In the genomic region with DNA sequence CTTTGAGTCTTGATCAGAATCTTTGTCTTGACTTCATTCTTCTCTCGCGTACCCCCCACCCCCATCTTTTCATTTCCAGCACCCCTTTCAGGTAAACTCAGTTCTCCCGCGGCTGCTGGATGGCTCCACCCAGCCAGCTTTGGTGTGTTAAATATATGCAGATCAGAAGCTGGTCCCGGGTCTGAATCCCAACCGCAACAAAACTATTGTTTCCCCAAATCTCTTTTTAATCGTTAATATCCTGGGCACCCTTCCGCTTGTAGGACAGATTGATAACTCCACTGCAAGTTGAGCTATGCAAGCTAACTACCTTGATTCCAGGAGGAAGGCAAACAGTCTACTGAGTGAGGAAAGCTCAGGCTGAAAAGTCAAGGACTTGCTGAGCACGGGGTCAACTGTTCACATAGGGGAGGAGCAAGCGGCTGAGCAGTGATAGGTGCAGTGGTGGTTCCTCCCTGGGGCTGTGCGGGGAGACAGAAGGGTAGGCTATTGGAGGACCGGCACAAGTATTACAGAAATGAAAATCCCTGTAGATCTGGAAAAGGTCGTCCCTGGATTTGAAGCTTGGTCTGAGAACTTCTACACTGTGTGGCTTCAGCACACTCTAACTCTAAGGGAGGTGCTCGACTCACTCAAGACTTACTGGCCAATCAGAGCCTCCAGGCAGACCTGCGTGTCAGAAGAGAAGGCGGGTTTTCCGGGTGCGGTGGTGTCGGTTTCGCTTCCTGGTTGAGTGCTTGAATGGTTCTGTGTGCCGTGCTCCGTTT, we compare ENCODE assay signal across 8 mouse cellular contexts. TPM values are rescaled to one million over a fixed set of nuclear protein-coding genes. Genes with fewer than 3 reads are reported as not detected.
DNase-seq lines count a peak whose midpoint lies in the region; ATAC-seq and TF ChIP-seq lines count a peak whose summit lies in the region.

TSS of gene B230307C23Rik (plus strand) at position 700 of the 767 bp plus-strand sequence.

- in situ Hi-C loops in ES-E14 (cut with MboI; ENCODE audit: low sequenced_read_pairs in 2 of 2, unreplicated experiment in 2 of 2) = no loop called here

- H3K27me3 ChIP-seq in forebrain, embryonic 15.5 days = no peaks in the 10 kb centered on the region

- peak; percentile 82 for DNase-seq in ES-E14 (ENCODE audit: low read depth, low spot score)
- DNase-seq in cerebellum, adult 11-12 months = peak; percentile 77
- peak; percentile 78 for DNase-seq in heart, postnatal 25 days (ENCODE audit: low spot score)
- peak; percentile 84 to 92 for DNase-seq in layer of hippocampus, adult 18-20 months (ENCODE audit: low spot score in 2 of 2)
- DNase-seq in lung, adult 2 months = peak; percentile 82
- DNase-seq in thymus, adult 18-20 months = peak; percentile 79 to 82

- H3K9me3 ChIP-seq in ES-E14 (ENCODE audit: control insufficient read depth, insufficient read depth, low read depth, low read length) = no peaks in the 10 kb centered on the region
- no peaks in the 10 kb centered on the region for H3K9me3 ChIP-seq in forebrain, embryonic 15.5 days

- TF ChIP-seq CTCF in lung, adult 2 months (IDR thresholded peaks at IDR 0.05; ENCODE audit: insufficient read depth, low read length) = no peak

- TF ChIP-seq POLR2A in lung, adult 2 months (IDR thresholded peaks at IDR 0.05; ENCODE audit: borderline replicate concordance, extremely low read depth, low read depth, low read length) = peak; percentile 61; the same call in 1 of the 2 replicates

- 1% methylated on average over 22 of the region's 22 CpGs for WGBS in forebrain, embryonic 15.5 days
- 2% methylated on average over 22 of the region's 22 CpGs for WGBS in lung, adult 2 months

- H3K9ac ChIP-seq in ES-E14 (ENCODE audit: insufficient read depth, low read depth, low read length, poor library complexity, severe bottlenecking) = peak within 1 kb of the TSS; percentile 79
- peak within 1 kb of the TSS; percentile 51 for H3K9ac ChIP-seq in forebrain, embryonic 15.5 days (replicated peaks)

- H3K4me1 ChIP-seq in ES-E14 (ENCODE audit: control insufficient read depth in 2 of 2, insufficient read depth in 2 of 2, low read length in 2 of 2, poor library complexity in 1 of 2) = peaks cover 4 to 11% of the 10 kb centered on the region in 2 experiments; a peak in 2 of 4 replicates
- peaks cover 15% of the 10 kb centered on the region for H3K4me1 ChIP-seq in forebrain, embryonic 15.5 days
- peaks cover 2% of the 10 kb centered on the region; the same call in 1 of the 2 replicates for H3K4me1 ChIP-seq in lung, adult 2 months (ENCODE audit: control insufficient read depth, insufficient read depth, low read length)

- intact Hi-C loops in heart, postnatal 25 days (cut with DNase I) = loop anchor here (5.0 to 10.0 kb wide), 3 partner anchors 34 to 142 kb away; partner anchors contain the start of genes C2cd2, Prdm15 and Zbtb21

- peak; percentile 100 for ATAC-seq in forebrain, embryonic 15.5 days (replicated peaks)
- peak; percentile 99 for ATAC-seq in neutrophil, adult 5-6 weeks (ENCODE audit: extremely low read depth, insufficient number of reproducible peaks, low FRiP score, poor library complexity, severe bottlenecking)

- H3K4me3 ChIP-seq in ES-E14 (ENCODE audit: insufficient read depth in 1 of 2, low read depth in 1 of 2, low read length in 2 of 2, poor library complexity in 1 of 2, severe bottlenecking in 1 of 2) = peak within 1 kb of the TSS; percentile 82 to 83
- peak within 1 kb of the TSS; percentile 55 for H3K4me3 ChIP-seq in forebrain, embryonic 15.5 days
- peak within 1 kb of the TSS; percentile 78 for H3K4me3 ChIP-seq in lung, adult 2 months (replicated peaks; ENCODE audit: extremely low read depth, low read depth, low read length)

- peak within 1 kb of the TSS; percentile 80 for H3K4me2 ChIP-seq in forebrain, embryonic 15.5 days (replicated peaks)

- H3K27ac ChIP-seq in ES-E14 (ENCODE audit: insufficient read depth, low read depth, low read length, poor library complexity, severe bottlenecking) = peak within 1 kb of the TSS; percentile 82
- no peak within 1 kb of the TSS for H3K27ac ChIP-seq in forebrain, embryonic 15.5 days (replicated peaks)

- H3K36me3 ChIP-seq in ES-E14 (ENCODE audit: control insufficient read depth, insufficient read depth, low read length, poor library complexity, severe bottlenecking) = 0 out of 2 replicates have a peak, but pooled peaks cover 3% of the 10 kb centered on the region
- H3K36me3 ChIP-seq in forebrain, embryonic 15.5 days = no peaks in the 10 kb centered on the region; the same call in 1 of the 2 replicates

TF ChIP-seq in ES-E14, 5 proteins besides CTCF, POLR2A, EP300 and RAD21:
- TF ChIP-seq ZNF384 (IDR thresholded peaks at IDR 0.05; ENCODE audit: low read depth, low read length) (no peak), MAFK (IDR thresholded peaks at IDR 0.05; ENCODE audit: insufficient read depth, low read depth, low read length) (no peak), ZC3H11A (IDR thresholded peaks at IDR 0.05; ENCODE audit: borderline replicate concordance, low read depth, low read length) (no peak), CHD2 (IDR thresholded peaks at IDR 0.05; ENCODE audit: low read depth, low read length) (no peak), HCFC1 (IDR thresholded peaks at IDR 0.05; ENCODE audit: borderline replicate concordance, insufficient read depth, low read length) (no peak)

RNA-seq across cellular contexts. Expression of gene B230307C23Rik, which starts in this region (rescaled TPM):
- total RNA-seq in ES-E14 (2012; rRNA removed) = 42.0 and 51.3 TPM in 2 replicates
- 30.3 and 30.4 TPM in 2 replicates for polyA plus RNA-seq in forebrain, embryonic 15.5 days (2015; fragmentation: Nextera tagmentation; extraction: Ambion mirVana)
- 1 to 10 TPM; 3.7 to 4.5 TPM for total RNA-seq in heart, postnatal 25 days (2021)
- total RNA-seq in layer of hippocampus, adult 18-20 months (2021) = 10 to 100 TPM; 25.0 to 26.3 TPM
- 3.1 and 4.9 TPM in 2 replicates for polyA plus RNA-seq in lung, adult 2 months (2012; rRNA removed)
- 33.8 and 83.8 TPM in 2 replicates for total RNA-seq in neutrophil, adult 5-6 weeks (2017)
